Mouse (Mus musculus) right cerebral cortex, adult 2 months (tissue): ENCODE results near the gene D030056L22Rik.
A peak's percentile ranks its signal among the peaks of the same experiment; 100 is the strongest.

Experiments
- DNase-seq, 2 experiments: peaks; one replicate each; pipeline ENCODE4 v3.0.0; 2021 to 2022; ENCODE audit warnings: low spot score in 2 of 2

D030056L22Rik gene

DNA sequence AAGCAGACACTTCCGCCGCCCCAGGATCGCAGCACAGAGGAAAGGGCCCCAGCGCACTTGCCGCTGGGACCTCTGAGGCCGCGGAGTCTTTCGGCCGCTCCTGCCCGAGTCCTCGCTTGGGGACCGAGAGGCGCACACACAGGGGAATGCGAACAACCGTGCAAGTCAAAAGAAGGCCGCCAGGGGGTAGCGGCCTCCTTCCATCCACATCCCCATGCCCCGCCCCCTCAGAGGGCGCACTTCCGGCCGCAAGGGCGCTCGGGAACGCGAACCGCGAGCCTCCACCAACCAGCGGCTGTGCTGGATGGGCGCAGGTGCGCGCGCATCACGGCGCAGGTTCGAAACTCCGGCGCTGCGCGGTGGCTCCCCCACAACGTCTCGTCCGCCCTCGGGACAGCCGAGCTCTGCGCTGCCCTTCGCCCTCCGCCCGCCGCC is at the start of gene D030056L22Rik:
Gene D030056L22Rik, plus strand, starts transcription at position 328 of the 435 bp plus-strand sequence.
- peak; percentile 98 to 99 for DNase-seq

DNA sequence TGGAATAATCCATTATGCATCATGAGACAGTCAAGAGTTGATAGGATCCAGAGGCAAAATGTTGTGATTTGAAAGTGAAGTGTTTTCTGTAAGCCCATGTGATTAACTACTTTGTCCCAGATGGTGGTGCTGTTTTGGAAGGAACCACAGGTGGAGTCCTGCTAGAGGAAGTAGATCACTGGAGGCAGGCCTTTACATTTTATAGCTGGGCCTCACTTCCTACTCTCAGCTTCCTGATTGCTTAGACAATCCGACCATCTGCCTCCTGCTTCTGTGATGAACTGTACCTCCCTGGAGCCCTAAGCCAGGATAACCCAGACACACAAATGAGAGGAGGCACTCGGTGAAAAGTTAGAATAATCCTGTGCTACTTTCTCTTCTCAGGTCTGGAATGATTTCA is 49.1 kb upstream of the D030056L22Rik start:
- DNase-seq: no peak

DNA sequence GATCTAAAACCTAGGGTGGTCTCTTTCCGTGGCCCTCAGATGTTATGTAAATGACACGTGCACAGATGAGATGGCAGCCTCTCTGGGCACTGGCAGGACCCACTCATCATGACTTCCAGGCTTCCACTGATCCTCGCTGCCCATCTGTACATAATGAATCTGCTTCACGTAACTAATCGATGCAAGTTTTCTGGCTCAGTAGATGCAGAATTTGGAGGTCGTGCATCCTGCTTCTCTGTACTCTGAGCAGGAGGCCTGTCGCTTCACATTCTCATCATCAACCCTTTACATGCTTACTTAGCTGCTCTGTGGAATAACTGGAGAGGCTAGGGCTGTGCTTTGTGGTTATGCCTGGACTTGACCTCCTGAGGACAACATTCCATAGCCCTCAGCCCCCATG is 46.0 kb upstream of the D030056L22Rik start:
- DNase-seq: no peak

DNA sequence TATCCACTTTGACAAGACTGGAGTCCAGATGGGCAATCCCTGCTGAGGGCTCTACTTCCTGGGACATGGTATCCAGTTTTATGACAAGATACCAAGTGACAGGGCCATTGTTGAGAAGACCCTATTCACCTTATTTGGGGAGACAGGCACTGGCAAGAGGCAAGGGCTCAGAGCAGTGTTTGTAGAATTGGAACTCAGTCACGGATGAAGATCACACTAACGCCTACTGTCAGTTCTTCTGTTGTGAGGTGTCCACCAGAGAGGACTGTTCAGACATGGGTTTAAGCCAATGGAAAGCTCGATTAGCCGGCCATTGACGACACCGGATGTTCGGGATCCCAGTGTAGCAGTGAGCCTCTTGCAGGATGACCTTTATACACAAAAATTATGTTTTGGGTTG is 43.4 kb upstream of the D030056L22Rik start:
- DNase-seq: no peak

DNA sequence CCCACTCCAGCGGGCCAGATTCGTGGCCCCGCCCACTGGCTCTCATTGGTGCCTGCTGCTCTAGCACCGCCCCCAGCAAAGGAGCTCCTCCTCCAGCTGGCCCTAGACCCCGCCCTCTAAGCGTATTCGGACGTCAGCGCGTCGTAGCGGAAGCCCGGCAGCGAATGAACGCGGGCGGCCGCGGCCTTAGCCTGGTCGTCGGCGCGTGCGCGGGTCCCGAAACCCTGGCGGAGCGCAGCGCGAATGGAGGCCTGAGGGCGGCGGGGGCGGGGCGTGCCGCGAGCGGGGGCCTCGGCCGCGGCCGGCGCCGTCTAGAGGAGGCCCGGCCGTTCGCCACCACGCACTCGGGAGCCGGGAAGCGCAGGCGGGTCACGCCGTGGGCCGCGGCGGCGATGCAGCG is 42.4 kb upstream of the D030056L22Rik start, which contains the start of gene Carnmt1:
Gene Carnmt1, plus strand, starts transcription at position 157 of the 400 bp plus-strand sequence.
- peak; percentile 96 to 97 for DNase-seq

DNA sequence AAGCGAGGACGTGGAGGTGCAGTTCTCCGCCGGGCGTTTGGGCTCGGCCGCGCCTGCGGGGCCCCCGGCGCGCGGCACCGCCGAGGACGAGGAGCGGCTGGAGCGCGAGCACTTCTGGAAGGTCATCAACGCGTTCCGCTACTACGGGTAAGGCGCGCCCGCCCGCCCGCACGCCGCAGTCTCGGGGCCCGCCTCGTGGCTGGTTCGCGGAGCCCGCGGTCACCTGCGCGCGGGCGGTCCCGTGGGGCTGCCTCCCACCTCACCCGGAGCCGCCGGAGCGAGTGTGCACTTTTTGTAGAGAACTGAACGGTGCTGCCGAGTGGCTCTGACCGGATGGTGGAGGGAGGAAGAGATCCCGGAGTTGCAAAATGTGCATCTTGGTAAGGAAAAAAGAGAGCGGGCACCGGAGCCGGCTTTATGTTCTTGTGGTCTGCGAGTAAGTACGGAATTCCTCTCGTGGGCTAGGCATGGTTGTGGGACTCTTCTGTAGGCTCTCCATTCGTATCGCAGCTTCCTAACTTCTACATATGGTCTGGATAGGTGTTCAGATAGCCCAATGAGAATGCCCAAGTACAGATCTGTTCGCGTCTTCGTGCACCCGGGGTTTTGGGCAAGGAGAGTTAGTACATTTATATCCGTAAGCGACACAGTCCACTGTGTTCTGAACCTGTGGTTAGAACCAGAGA is 41.8 kb upstream of the D030056L22Rik start:
- peak; percentile 43 to 45 for DNase-seq

DNA sequence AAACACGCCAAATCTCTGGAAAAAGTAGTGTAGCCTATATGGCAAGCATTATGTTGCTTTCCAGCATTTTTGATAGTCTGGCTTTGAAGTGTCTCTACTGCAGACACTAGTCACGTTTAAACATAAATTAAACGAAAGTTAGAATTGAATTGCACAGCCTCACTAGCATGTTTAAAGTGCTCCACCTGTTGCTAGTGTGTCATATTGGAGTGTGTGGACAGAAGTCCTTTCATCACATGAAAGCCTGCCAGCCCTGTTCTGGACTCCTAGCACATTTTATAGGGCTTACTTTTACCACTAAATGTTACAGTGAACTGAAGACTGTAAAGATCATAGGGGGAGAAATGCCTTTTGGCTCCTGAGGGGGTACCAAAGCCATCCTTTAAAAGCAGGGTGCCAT is 40.5 kb upstream of the D030056L22Rik start:
- DNase-seq: no peak

DNA sequence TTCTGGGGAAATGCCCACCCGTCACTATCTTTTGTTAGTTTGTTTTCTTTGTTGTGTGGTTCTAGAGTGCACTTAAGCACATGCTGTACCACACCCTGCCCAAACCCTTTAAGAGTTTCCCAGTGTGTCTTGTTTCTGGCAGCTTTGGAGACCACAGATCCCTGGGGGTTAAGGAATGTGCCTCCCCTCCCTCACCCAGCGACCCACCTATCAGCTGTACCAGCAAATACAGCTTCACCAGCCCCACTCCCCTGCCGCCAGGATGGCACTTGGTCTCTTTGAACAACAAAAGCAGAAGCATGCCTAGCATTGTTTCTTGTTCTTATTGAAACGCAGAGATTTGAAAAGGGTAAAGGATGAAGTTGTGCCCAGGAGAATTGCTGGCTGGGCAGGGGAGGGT is 39.9 kb upstream of the D030056L22Rik start:
- no peak for DNase-seq

DNA sequence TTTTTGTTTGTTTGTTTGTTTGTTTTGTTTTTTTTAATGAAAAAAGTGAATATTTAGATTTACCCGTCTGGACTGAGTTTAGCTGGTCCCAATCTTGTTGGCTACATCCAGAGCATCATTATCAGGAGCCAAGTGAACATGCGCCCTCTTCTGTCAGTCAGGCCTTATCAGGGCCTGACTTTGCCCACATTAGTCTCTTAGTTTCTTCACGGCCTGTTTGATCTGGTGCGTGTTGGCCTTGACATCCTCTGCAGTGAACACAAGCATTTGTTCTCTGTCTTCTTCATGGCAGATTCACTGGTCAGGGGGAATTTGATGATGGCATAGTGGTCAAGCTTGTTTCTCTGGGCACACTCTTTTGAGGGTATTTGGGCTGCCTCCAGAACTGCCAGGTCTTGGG is 30.9 kb upstream of the D030056L22Rik start:
- DNase-seq: no peak

DNA sequence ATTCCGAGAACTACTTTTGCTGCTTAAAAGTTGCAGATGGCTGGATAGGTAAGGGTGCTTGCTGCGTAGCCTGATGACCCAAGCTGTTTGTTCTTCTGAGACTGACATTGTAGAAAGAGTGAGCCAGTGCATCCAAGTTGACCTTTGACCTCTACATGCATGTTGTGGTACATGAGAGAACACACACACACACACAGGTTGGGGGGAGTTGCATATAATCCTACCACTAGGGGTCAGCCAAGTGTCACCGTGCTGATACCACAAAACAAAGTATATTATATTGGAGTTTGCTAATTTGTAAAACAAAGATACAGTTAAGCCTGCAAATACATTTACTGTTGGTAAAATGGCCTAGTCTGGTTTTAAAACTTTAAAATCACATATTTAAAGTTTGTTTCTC is 25.4 kb upstream of the D030056L22Rik start:
- DNase-seq: peak; percentile 31 to 33

DNA sequence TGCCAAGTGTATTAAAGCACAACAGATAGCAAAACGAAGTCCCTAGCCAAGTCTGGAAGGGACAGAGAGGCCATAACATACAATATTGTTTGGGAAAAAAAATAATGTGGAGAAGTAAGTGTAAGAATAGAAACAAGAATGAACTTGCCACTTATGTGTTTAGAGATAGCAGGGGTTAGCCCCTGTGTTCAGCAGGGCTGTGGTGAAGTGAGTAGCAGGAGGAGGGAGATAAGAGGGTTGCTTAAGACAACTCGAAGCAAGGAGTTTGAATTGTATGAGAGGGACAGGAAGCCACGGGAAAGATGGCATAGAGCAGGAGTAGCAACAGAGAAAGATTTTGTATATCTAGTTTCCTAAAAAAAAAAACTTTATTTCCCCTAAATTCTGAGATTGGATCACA is 20.8 kb upstream of the D030056L22Rik start:
- no peak for DNase-seq

DNA sequence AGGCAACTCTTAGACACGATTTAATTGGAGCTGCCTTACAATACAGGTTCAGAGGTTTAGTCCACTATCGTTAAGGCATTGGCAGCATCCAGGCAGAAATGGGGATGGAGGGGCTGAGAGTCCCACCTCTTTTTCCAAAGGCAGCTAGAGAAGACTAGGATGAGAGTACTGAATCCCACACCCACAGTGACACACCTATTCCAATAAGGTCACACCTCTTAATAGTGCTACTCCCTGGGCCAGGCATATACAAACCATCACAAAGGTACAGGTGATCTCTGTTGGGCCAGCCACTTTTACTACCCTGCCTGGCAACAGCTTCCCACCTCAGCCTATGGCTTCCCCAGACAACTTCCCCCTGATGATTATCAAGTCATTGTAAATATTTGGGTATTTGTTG is 20.2 kb upstream of the D030056L22Rik start:
- DNase-seq: no peak

DNA sequence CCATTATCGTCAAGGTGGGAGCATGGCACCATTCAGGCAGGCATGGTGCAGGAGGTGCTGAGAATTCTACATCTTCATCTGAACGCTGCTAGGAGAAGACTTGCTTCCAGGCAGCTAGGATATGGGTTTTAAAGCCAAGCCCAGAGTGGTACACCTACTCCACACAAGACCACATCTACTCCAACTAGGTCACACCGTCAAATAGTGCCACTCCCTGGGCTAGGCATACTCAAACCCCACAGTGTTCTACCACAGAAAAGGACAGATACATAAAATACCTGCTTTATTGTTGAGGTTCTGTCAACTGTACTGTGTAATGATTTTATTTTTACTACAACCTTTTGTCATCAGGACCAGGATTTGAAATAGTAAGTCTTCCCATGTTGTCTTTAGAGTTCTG is 17.9 kb upstream of the D030056L22Rik start:
- DNase-seq: no peak

DNA sequence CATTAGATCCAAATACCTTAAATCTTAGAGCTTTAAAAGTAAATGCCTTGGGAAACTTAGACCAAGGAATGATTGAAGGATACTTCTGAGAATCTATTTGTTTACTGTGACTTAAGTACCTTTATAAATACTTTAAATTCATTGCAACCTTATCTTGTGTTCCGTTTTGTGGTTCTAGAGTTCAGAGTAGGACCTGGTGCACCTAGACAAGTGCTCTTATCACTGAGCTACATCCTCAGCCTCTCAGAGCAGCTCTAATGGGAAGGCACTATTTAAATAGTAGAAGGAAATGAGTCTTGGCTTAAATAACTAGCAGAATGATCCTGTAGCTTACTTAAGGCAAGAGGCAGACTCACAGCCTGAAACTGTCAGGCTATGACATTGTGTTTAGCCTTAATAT is 17.4 kb upstream of the D030056L22Rik start:
- DNase-seq: no peak

DNA sequence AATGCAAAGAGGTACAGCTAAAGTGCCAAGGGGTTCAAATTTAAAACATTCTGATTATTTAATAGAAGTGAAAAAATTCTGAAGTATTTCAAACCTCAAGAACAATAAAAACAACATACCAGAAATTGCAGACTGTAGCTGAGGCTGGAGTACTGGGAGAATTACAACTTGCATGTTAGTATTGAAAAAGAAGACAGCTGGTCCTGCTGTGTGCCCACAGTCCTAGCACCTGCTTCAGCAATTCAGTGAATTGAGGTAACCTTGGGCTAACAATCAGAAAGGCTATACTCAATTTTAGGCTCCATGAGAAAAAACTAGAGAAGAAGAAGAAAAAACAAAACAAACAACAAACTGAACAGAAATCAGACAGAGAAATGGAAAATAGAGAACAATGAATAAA is 4.9 kb upstream of the D030056L22Rik start:
- no peak for DNase-seq

DNA sequence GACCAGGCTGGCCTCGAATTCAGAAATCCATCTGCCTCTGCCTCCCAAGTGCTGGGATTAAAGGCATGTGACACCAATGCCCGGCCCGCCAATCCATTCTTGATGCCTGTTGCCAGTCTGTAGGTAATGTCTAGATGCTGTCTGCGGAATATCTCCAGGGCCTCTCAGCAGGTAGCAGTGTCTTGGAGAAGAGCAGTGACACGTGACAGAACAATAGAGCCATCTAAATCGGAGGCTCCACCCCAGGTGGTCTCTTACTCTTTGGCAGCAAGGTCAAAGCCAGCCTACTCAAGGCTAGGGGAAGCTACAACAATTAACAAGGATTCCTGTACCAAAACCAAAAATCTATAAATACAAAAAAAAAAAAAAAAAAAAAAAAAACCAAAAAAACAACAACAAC is 2.1 kb upstream of the D030056L22Rik start:
- DNase-seq: no peak

DNA sequence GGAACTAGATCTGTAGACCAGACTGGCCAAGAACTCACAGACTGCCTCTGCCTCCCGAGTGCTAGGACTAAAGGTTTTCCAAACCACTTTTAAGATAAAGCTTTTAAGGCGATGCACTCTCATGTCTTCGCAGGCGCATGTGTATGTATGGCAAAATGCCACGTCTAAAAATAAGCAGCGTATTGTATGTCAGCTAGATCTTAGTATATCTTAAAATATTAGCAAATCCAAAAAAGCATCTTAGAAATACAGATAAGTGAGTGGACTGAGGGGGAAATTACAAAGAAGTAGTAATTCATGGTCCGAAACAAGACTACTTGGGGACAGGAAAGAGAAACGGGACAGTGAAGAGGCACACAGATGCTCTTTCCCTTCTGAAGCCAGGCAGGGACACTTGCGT is 1.4 kb upstream of the D030056L22Rik start:
- DNase-seq: no peak

DNA sequence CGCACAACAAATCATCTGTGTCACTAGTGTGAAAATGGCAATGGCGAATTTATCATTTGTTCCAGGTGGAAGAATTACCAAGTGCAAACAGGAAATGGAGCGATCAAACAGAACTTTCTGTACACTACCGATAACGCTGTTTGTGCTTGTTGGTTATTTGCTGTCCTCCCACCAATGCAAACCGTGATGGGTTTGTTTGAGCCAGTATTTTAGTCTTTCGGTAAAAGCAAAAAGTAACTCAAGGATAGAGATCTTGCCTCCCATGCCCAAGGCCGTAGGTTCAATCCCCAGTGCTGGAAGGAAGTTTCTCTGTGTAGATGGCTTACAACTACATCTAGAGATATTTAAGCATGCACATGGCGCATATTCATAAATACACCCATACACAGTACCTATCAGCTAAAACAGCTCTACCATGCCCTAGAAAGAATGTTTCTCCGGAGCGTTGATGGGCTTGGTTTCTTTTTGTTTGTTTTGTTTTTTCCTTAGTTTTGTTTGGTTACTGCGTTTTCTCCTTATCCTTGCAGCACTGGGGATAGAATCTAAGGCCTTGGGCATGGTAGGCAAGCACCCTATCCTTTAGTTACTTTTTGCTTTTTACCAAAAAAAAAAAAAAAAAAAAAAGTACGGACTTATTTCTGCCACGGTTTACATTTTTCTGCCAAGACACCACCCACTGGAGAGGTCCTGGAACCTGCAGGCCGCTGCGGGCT is 684 bp upstream of the D030056L22Rik start:
- no peak for DNase-seq

DNA sequence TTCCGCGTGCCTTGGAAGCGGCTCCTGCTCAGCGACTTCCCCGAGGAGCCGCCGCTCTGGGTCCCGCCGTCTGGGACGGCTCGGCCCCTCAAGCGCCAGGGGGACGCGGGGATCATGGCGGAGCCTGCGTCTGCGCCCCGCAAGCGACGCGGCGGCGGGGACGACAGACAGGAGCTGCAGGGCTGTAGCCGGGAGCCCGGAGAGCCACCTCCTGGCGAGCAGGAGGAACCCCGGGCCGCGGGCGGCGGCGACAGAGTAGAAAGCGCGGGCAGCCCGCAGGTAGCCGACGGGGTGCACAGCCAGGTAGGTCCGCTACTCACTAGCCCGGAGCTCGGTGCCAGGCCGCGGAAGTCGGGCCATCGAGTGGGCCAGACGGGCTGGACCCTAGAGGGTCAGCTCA is 364 bp downstream of the D030056L22Rik start:
- DNase-seq: peak; percentile 22 to 41

DNA sequence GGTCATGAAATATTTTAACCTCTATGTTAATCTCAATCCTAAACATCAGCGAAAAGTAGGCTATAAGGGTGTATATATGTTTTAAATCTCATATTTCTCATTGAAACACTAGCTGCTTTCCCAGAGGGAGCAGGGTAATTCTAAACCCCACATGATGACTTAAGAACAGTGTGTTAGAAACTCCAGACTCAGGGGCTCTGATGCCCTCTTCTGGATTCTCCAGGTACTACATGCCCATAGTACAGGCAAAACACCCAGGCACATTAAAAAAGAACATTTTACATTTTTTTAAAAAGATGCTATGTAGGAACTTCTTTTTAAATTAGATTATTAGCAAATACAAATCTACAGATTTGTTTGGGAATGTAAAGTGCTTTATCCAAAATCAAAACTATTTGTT is 3.4 kb downstream of the D030056L22Rik start:
- DNase-seq: peak; percentile 80 to 83

DNA sequence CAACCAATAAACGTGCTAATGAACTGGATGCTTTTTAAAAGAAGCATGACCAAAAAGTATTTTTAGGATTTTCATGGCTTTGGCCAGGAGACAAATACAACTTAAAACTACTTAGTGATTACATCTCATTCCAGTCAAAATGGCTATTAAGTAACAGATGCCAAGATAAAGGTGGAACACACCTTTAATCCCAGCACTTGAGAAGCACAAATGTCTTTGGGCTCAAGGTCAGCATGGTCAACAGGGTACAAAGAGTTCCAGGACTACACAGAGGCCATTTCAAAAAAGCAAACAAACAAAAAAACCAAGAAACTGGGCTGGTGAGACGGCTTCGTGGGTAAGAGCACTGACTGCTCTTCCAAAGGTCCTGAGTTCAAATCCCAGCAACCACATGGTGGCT is 7.3 kb downstream of the D030056L22Rik start:
- DNase-seq: no peak

DNA sequence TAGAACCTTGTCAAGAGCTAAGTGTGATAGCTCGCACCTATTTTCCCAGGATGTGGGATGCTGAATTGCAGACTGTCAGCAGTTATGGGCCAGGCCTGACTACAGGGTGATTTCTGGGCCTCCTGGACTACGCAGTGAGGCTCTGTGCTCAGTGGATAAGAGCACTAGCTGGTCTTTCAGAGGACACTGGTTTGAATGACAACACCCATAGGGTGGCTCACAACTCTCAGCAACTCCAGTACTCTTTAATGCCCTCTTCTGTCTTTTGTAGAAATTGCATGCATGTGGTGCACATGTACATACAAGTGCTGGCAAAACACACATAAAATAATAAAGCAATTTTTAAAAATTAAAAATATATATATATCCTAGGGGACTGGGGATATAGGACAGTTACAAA is 12.2 kb downstream of the D030056L22Rik start:
- no peak for DNase-seq

DNA sequence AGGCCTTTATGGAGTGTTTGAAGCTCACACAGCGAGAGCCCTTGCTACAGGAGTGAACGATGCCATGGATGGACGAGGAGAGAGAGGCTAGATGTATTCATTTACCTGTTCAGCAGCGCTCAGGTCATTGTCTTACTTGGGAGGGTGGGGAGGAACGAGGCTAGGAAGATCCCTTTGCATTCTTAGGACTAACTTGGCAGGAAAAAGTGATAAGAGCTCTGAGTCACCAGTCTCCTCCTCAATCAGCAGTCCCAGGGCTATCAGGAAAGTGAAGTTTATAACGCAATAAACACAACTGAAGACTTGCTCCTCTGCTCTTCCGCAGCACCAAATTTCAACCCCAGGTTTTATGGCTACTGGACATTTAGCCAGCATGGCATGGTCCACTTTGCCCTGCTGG is 17.3 kb downstream of the D030056L22Rik start:
- no peak for DNase-seq
